Mouse (Mus musculus): Measurements from ENCODE around the gene Cacna1g.
A peak's percentile ranks its signal among the peaks of the same experiment; 100 is the strongest.

Cacna1g gene

DNA sequence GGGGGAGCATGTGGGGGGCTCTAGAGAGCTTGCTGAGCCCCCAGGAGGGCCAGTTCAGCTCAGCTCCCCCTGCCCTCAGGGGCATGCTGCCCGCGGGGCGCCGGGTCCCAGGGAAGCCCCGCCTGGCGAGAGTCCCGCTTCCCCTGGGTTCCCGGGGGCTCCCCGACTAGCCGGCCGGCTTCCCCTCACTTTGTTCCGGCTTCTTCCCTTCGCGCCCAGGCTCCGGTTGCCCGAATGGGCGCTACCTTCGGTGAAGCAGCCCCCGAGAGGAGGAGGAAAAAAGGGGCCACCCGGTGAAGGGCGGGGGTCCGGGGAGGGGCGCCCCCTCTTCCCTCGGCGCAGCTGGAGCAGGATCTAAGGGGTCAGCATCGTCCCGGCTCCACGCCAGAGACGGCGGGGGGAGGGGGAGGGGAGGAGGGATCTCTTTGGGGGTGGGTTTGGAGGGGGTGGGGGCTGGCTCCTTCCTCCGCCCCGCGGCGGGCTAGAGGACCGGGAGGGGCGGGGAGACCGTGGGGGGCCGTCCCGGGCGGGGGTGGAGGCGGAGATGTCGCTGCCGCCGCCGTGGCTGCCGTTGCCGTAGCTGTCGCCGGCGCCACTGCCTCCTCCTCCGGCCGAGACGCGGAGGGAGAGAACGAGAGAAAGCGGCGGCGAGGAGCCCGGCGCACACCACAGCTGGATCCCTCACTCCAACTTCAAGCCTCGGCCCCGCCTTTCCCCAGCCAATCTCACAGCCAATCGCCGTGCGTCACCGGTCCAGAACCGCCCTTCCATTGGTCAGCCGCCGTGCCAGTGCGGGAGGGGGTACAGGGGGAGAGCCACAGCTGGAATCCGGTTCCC is at the start of gene Cacna1g:
Gene Cacna1g, minus strand, starts transcription at position 492 of the 837 bp plus-strand sequence.
- peak; percentile 62 to 78 for DNase-seq (ENCODE audit: low spot score in 2 of 2)

GRCm38 (mm10) chr11:94521219-94521843 is 47.3 kb upstream of the Cacna1g start, which contains the start of gene Mycbpap:
Gene Mycbpap (minus strand): TSS chr11:94521742.
- DNase-seq (ENCODE audit: low spot score in 2 of 2): peak; percentile 45 to 48

DNA sequence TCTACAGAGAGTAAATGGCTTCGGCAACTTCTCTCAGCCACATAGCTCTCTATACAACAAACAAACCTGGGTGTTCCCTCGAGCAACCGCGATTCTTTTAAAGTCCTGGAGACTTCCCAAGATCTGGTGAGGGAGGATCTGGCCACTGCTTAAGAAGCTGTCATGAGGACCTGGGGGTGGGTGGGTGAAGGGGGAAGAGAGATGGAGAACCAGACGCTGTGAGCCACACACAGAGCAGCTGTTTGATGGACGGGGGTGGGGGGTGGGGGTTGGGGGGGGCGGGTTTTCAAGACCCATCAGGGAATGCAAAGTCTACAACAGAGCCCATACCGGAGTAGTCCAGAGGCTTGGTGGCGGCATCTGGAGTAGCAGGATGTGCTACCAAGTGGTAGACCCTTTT is 39.5 kb upstream of the Cacna1g start:
- DNase-seq (ENCODE audit: low spot score in 2 of 2): no peak

DNA sequence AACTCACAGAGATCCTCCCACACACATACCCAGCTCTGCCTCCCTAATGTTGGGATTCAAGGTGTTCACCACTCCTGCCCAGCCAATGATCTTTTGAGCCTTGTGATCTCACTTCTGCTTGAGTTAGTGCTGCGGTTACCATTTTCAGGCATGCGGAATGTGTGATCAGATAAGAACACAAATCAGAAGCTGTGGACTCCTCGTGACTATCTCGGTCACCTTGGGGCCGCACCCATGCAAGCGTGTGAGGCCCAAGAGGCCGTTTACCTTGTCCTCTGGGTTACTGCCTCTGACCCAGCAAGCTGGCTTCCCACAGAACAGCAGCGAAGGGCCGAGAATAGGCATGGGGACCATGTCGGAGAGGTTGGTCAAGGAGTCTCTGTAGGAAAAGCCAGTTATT is 35.0 kb upstream of the Cacna1g start:
- DNase-seq (ENCODE audit: low spot score in 2 of 2): no peak

- no peak for DNase-seq (ENCODE audit: low spot score in 2 of 2)
Observed at GRCm38 (mm10) chr11:94501482-94501881, 27.5 kb upstream of the Cacna1g start.

DNA sequence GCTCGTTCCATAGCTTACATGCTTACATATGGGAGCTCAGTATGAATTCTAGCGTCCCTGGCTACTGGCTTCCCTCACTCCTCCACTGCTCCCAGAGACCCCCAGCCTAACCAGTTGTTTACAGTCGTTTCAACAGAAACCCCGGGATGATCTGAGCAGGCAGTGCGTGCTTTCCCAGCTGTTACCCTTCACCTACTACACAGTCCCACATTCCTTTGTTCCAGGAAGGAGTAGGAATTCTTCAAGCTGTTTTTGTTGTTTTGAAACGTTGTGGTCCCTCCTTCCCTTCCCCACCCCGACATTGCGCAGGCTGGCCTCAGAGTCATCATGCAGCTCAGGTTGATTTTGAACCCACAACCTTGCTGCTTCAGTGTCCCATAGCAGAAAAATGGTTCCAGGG is 26.4 kb upstream of the Cacna1g start:
- DNase-seq (ENCODE audit: low spot score in 2 of 2): no peak

DNA sequence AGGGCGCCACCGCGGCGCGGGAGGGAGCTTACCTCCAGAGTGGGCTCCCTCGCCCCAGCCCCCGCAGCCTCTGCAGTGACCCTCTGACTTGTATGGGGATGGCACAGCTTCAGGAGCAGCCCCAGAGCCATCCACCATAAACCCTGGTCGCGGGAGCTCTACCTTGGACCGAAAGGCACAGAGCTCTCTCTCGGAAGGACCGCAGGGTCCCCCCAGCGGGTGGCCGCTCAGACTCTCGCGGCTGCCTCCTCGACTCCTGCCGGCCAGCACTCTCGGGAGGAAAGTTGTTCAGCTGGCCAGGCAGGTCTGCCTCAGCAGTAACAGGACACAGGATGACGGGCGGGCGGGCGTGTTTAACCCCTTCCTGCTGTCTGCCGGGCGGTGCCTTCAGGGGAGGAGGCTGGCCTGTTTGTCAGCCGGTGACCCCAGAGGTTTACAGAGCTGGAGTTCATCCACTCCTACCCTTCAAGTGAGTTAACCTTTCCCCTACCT is 25.7 kb upstream of the Cacna1g start, which contains the start of gene Epn3:
Gene Epn3, minus strand, starts transcription at position 314 of the 492 bp plus-strand sequence.
- DNase-seq (ENCODE audit: low spot score in 2 of 2): no peak

DNA sequence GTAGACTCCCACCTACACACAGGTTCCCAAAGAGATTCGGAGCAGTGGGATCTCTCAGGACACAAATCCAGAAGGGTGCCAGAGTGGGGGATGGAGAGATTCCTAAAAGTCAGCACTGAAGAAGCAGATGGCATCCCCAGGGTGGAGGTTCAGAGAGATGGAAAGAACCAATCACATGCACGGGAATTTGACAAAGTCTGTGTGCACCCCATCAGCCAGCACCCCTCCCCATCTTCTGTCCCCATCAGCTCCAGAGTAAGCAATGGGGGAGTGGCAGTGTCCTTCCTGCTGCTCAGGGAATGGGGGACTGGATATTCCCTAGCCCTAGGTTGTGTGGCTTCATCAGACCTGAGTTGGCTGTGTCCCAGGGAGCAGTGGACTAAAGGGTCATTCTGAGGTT is 25.0 kb upstream of the Cacna1g start:
- no peak for DNase-seq (ENCODE audit: low spot score in 2 of 2)

- DNase-seq (ENCODE audit: low spot score in 2 of 2): no peak
Observed at GRCm38 (mm10) chr11:94498093-94498996, 24.3 kb upstream of the Cacna1g start.

DNA sequence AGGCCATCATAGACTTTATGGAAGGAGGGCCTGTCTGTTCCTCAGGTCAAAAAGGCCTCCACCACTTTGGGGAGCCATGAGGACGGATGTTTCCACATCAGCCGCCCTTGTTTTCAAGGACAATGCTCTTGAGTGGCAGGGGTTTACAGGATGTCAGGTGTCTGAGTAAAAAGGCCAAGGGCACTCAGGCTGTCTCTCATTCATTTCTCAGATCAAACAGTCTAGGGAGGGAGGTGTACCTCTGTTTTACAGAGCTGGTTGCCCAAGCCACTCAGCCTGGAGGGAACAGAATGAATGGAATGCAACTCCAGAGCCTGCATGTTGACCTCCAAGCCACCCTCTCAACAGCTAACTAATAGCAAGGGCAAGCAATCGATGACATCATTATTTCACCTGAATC is 21.4 kb upstream of the Cacna1g start:
- no peak for DNase-seq (ENCODE audit: low spot score in 2 of 2)

- DNase-seq (ENCODE audit: low spot score in 2 of 2): no peak
Observed at GRCm38 (mm10) chr11:94491749-94492099, 17.7 kb upstream of the Cacna1g start.

- DNase-seq (ENCODE audit: low spot score in 2 of 2): no peak
Observed at GRCm38 (mm10) chr11:94491035-94491748, 17.2 kb upstream of the Cacna1g start.

DNA sequence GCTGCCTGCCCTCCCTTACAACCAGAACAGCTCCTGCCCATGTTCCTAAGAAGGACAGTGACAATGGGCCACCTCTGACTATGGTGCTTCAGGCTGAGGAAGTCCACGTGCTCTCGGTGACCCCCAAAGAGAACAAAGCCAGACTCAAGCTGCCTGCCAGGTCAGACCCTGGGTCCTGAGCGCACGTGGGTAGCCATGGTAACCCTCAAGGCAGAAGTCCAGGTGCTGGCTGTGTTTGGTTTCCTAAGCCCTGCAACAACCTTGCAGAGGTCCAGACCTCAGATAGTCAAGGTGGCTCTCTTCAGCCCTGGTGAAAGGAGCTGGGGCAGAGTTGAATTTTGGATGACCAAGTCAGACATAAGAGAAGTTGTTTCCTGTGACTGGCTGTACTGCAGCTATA is 15.7 kb upstream of the Cacna1g start:
- DNase-seq (ENCODE audit: low spot score in 2 of 2): no peak

DNA sequence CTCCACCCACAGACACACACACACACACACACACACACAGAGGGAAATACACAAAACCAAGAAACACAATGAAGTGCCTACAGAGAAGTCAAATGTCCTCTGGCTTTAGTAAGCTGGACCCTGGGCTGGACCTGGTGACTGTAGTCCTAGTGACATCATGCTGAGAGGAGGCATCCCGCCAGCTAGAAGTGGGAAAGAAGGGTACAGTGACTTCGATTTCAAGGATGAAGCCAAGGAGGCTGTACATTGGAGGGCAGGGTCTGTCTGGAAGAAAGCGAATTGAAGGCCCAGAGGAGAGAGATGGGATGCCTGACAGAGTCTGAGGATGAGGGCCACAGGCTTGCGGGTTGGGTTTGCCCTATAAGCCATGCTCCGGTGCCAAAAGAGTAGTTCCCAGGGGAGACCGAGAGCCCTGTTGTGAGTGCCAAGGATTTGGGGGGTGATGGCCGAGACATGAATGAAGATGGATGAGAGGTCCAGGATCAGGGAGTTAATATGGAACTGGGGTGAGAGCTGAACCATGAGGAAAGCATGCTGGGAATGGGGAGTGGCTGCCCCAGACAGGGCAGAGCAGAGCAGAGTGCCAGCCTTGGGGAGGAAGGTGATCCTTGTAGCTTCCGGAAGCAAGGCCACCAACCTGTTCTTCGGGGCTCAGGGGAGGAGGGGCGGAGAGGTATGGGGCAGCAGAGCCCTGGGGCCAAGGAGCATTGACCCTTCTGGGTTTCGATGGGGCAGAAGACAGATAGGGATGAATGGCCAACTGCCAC is 15.0 kb upstream of the Cacna1g start:
- no peak for DNase-seq (ENCODE audit: low spot score in 2 of 2)

- peak; percentile 90 to 96 for DNase-seq (ENCODE audit: low spot score in 2 of 2)
Observed at GRCm38 (mm10) chr11:94486001-94486400, 12.0 kb upstream of the Cacna1g start, which contains the start of gene Spata20. Gene Spata20 (minus strand): TSS chr11:94486179.

DNA sequence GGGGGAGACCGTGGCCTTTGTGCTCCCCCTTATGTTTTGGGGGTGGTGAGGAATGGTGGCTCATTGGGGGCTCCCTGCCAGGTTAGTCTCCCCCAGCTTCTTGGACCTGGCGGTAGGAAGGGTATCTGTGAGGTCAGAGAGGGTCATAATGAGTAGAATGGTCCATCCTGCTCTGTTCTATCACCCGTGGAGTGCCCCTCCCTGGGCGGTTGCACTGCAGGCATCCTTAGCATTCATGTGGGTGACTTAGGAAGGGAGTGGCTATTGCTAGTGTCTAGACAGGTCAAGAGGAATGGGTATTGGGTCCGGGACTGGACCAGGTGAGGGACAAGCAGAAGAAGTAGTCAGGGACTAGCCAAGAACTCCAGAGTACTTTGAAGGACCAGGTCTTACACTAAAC is 11.2 kb upstream of the Cacna1g start:
- no peak for DNase-seq (ENCODE audit: low spot score in 2 of 2)

- DNase-seq (ENCODE audit: low spot score in 2 of 2): no peak
Observed at GRCm38 (mm10) chr11:94484636-94485035, 10.6 kb upstream of the Cacna1g start.

DNA sequence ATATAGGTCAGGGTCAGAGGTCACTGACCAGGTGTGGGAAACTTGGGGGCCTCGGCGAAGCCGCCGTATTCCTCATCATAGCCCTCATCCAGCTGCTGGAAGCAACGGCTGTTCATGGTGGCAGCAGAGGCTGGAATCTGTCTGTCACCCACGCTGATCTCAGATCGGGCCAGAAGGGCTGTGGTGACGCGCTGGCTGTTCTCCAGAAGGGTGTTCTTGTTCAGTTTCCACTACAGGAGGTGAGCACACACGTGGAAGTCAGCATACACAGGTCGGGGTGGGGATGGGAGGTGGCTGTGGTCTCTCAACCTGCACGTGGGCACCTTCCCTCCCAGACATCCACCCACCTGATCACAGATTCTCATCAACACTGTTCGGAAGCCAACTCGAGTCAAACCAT is 9.9 kb upstream of the Cacna1g start:
- no peak for DNase-seq (ENCODE audit: low spot score in 2 of 2)

GRCm38 (mm10) chr11:94483436-94483835 is 9.4 kb upstream of the Cacna1g start:
- no peak for DNase-seq (ENCODE audit: low spot score in 2 of 2)

- no peak for DNase-seq (ENCODE audit: low spot score in 2 of 2)
Observed at GRCm38 (mm10) chr11:94482738-94483137, 8.7 kb upstream of the Cacna1g start.

Data from frontal cortex, postnatal 25 days (tissue).